Mouse (Mus musculus): Measurements from ENCODE around the gene Cgas. TPM values are rescaled to one million over a fixed set of nuclear protein-coding genes. Genes with fewer than 3 reads are reported as not detected.

Gene Cgas
- polyA plus RNA-seq, 1 experiment: 0.79 TPM

DNA sequence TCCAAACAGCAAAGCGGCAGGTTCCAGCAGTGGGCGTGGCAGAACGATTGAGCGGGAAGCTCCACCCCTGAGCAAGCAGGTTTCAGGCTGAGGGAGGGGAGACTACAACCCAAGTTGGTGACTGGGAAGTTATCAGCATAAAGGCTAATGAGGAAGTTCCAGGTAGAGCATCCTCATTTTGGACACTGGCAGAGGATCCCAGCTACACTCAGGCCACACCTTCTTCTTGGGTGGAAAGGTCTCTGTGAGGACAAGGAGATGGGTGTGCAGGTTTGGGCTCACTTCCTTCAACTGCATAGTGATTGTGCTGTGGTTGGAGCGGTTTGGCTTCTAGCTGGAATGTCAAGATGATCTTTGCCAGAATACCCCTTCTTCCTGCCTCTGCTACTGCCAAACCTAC lies 53.1 kb downstream of the Cgas start:
- Histone ChIP-seq H3K4me1 (ENCODE audit: control insufficient read depth, insufficient read depth, insufficient read length) (no peaks in the 10 kb centered on the region), H3K27ac (ENCODE audit: insufficient read depth, low read length) (no peak overlapping the region), H3K4me3 (ENCODE audit: extremely low read depth, insufficient read depth, insufficient read length) (no peak overlapping the region), H3K27me3 (ENCODE audit: control insufficient read depth, insufficient read depth, low read length) (no peaks in the 10 kb centered on the region), H3K36me3 (ENCODE audit: control insufficient read depth, insufficient read depth, low read length) (no peaks in the 10 kb centered on the region)
- WGBS: 47% methylated on average over 5 of the region's 5 CpGs
- no peak for TF ChIP-seq CTCF (IDR thresholded peaks at IDR 0.05; ENCODE audit: extremely low read depth, insufficient read depth, insufficient read length, insufficient replicate concordance)
- TF ChIP-seq POLR2A (IDR thresholded peaks at IDR 0.05; ENCODE audit: low read depth, low read length): no peak
- DNase-seq (ENCODE audit: low read depth in 1 of 2, low spot score in 2 of 2): no peak

DNA sequence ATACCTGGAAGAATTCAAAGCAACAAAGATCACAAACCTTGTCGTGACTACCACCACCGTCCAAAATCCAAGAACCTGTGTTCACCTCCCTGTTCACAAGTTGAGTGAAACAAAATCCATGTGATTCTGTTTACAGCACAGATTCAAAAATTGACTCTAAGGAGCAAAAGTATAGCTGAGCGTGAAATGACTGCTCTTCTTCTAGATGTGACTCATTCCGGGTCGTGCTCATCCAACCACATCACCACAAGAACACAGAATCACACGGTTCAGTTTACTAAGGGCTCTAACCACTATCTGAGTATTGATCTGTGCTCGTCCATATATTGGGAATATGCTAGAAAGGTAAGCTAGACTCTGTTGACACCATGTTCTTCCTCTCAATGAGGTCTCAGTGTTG lies 56.1 kb downstream of the Cgas start:
- H3K27ac ChIP-seq (ENCODE audit: insufficient read depth, low read length): no peak overlapping the region
- 82% methylated on average over 7 of the region's 7 CpGs for WGBS
- H3K27me3 ChIP-seq (ENCODE audit: control insufficient read depth, insufficient read depth, low read length): no peaks in the 10 kb centered on the region
- no peak for DNase-seq (ENCODE audit: low read depth in 1 of 2, low spot score in 2 of 2)
- no peak for TF ChIP-seq CTCF (IDR thresholded peaks at IDR 0.05; ENCODE audit: extremely low read depth, insufficient read depth, insufficient read length, insufficient replicate concordance)
- no peaks in the 10 kb centered on the region for H3K4me1 ChIP-seq (ENCODE audit: control insufficient read depth, insufficient read depth, insufficient read length)
- no peak overlapping the region for H3K4me3 ChIP-seq (ENCODE audit: extremely low read depth, insufficient read depth, insufficient read length)
- no peaks in the 10 kb centered on the region for H3K36me3 ChIP-seq (ENCODE audit: control insufficient read depth, insufficient read depth, low read length)

DNA sequence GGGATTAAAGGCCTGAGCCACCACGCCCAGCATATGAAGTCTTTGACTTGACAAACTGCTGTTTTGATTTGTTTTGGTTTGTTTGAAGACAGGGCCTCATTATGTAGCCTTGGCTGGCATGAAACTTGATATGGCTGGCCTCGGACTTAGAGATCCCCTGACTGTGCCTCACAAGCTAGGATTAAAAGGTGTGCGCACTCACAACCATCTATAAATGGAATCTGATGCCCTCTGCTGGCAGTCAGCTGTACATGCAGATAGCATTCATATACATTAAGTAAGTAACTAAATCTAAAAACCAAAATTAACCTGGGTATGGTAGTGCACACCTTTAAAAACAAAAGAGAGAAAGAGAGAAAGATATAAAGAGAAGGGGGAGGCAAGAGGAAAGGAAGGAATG lies 57.1 kb downstream of the Cgas start:
- H3K27ac ChIP-seq (ENCODE audit: insufficient read depth, low read length): no peak overlapping the region
- TF ChIP-seq POLR2A (IDR thresholded peaks at IDR 0.05; ENCODE audit: low read depth, low read length) (no peak), CTCF (IDR thresholded peaks at IDR 0.05; ENCODE audit: extremely low read depth, insufficient read depth, insufficient read length, insufficient replicate concordance) (no peak)
- H3K36me3 ChIP-seq (ENCODE audit: control insufficient read depth, insufficient read depth, low read length): no peaks in the 10 kb centered on the region
- WGBS: 63% methylated on average over 3 of the region's 3 CpGs
- no peaks in the 10 kb centered on the region for H3K27me3 ChIP-seq (ENCODE audit: control insufficient read depth, insufficient read depth, low read length)
- DNase-seq (ENCODE audit: low read depth in 1 of 2, low spot score in 2 of 2): no peak
- no peaks in the 10 kb centered on the region for H3K4me1 ChIP-seq (ENCODE audit: control insufficient read depth, insufficient read depth, insufficient read length)
- no peak overlapping the region for H3K4me3 ChIP-seq (ENCODE audit: extremely low read depth, insufficient read depth, insufficient read length)

Other genes starting within 250 kb of the Cgas start
- 0.18 TPM in 1 of 2 replicates, not detected in the other for gene Gsta1, start 212.6 kb downstream of the Cgas start, polyA plus RNA-seq (2012; rRNA removed)
- not detected in 2 replicates for gene Gm3776, start 186.1 kb downstream of the Cgas start, polyA plus RNA-seq (2012; rRNA removed)
- gene Gm10639, start 153.3 kb downstream of the Cgas start, polyA plus RNA-seq (2012; rRNA removed): not detected in 2 replicates
- gene Omt2a, start 128.4 kb downstream of the Cgas start, polyA plus RNA-seq (2012; rRNA removed): not detected in 2 replicates
- gene Omt2b, start 115.6 kb downstream of the Cgas start, polyA plus RNA-seq (2012; rRNA removed): not detected in 2 replicates
- gene Gsta2, start 87.4 kb downstream of the Cgas start, polyA plus RNA-seq (2012; rRNA removed): 0.15 TPM in 1 of 2 replicates, not detected in the other
- not detected in 2 replicates for gene Dppa5a, start 75.1 kb downstream of the Cgas start, polyA plus RNA-seq (2012; rRNA removed)
- not detected in 2 replicates for gene Ooep, start 64.5 kb downstream of the Cgas start, polyA plus RNA-seq (2012; rRNA removed)
- gene Ddx43, start 47.5 kb downstream of the Cgas start, polyA plus RNA-seq (2012; rRNA removed): 0.12 and 0.15 TPM in 2 replicates
- 9.3 and 9.9 TPM in 2 replicates for gene Mto1, start 5.0 kb upstream of the Cgas start, polyA plus RNA-seq (2012; rRNA removed)
- gene Gm17324, start 5.5 kb upstream of the Cgas start, polyA plus RNA-seq (2012; rRNA removed): not detected in 2 replicates
- gene Eef1a1, start 45.9 kb upstream of the Cgas start, polyA plus RNA-seq (2012; rRNA removed): 2,639 and 2,890 TPM in 2 replicates
- gene Slc17a5, start 144.8 kb upstream of the Cgas start, polyA plus RNA-seq (2012; rRNA removed): 4.3 and 5.0 TPM in 2 replicates
- 0.02 TPM in 2 replicates for gene Cd109, start 172.3 kb upstream of the Cgas start, polyA plus RNA-seq (2012; rRNA removed)

Measured in spleen, adult 2 months (tissue).